Mouse (Mus musculus): ENCODE results near the gene Fbln7. TPM values are rescaled to one million over a fixed set of nuclear protein-coding genes. Genes with fewer than 3 reads are reported as not detected.

Fbln7 gene
- polyA plus RNA-seq, 1 experiment = 0.28 TPM

- 97% methylated on average over 3 of the region's 3 CpGs for WGBS
- H3K36me3 ChIP-seq (ENCODE audit: control insufficient read depth, insufficient read depth, low read length) = peaks cover 29% of the 10 kb centered on the region
- H3K4me3 ChIP-seq (ENCODE audit: extremely low read depth, insufficient read depth, insufficient read length) = no peak overlapping the region
- H3K27me3 ChIP-seq (ENCODE audit: control insufficient read depth, insufficient read depth, low read length) = no peaks in the 10 kb centered on the region
- no peaks in the 10 kb centered on the region for H3K4me1 ChIP-seq (ENCODE audit: control insufficient read depth, insufficient read depth, insufficient read length)
- TF ChIP-seq CTCF (IDR thresholded peaks at IDR 0.05; ENCODE audit: extremely low read depth, insufficient read depth, insufficient read length, insufficient replicate concordance) (no peak), POLR2A (IDR thresholded peaks at IDR 0.05; ENCODE audit: low read depth, low read length) (no peak)
- DNase-seq (ENCODE audit: low read depth in 1 of 2, low spot score in 2 of 2) = no peak
- H3K27ac ChIP-seq (ENCODE audit: insufficient read depth, low read length) = no peak overlapping the region
Measured at GRCm38 (mm10) chr2:128838611-128839010, 24.2 kb upstream of the Fbln7 start.

GRCm38 (mm10) chr2:128839501-128839900 lies 23.3 kb upstream of the Fbln7 start:
- H3K4me1 ChIP-seq (ENCODE audit: control insufficient read depth, insufficient read depth, insufficient read length) = no peaks in the 10 kb centered on the region
- peaks cover 31% of the 10 kb centered on the region for H3K36me3 ChIP-seq (ENCODE audit: control insufficient read depth, insufficient read depth, low read length)
- DNase-seq (ENCODE audit: low read depth in 1 of 2, low spot score in 2 of 2) = no peak
- H3K27ac ChIP-seq (ENCODE audit: insufficient read depth, low read length) = no peak overlapping the region
- H3K27me3 ChIP-seq (ENCODE audit: control insufficient read depth, insufficient read depth, low read length) = no peaks in the 10 kb centered on the region
- H3K4me3 ChIP-seq (ENCODE audit: extremely low read depth, insufficient read depth, insufficient read length) = no peak overlapping the region
- 80% methylated on average over 2 of the region's 2 CpGs for WGBS
- TF ChIP-seq POLR2A (IDR thresholded peaks at IDR 0.05; ENCODE audit: low read depth, low read length) (no peak), CTCF (IDR thresholded peaks at IDR 0.05; ENCODE audit: extremely low read depth, insufficient read depth, insufficient read length, insufficient replicate concordance) (no peak)

DNA sequence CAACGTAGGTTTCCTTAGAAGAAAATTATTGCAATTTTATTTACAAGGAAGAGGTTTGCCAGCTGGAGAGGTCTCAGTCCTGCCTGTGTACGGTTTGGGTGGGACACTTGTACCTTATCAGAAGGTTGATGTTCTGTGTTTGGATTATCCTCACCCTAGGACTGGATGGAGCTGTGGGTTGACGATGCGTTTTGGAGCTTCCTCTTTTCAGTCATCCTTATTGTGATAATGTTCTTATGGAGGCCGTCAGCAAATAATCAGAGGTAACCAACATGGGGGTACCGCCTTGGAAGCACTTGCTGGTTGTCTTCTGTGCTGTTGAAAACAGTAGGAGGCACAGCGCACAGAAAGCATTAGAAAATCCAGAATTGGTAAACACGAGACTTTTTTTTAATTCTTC lies 20.3 kb upstream of the Fbln7 start:
- 84% methylated on average over 8 of the region's 8 CpGs for WGBS
- H3K36me3 ChIP-seq (ENCODE audit: control insufficient read depth, insufficient read depth, low read length) = peaks cover 34% of the 10 kb centered on the region

GRCm38 (mm10) chr2:128850036-128850435 lies 12.7 kb upstream of the Fbln7 start:
- H3K36me3 ChIP-seq (ENCODE audit: control insufficient read depth, insufficient read depth, low read length) = peaks cover 25% of the 10 kb centered on the region
- TF ChIP-seq CTCF (IDR thresholded peaks at IDR 0.05; ENCODE audit: extremely low read depth, insufficient read depth, insufficient read length, insufficient replicate concordance) (no peak), POLR2A (IDR thresholded peaks at IDR 0.05; ENCODE audit: low read depth, low read length) (no peak)
- WGBS = 97% methylated on average over 2 of the region's 2 CpGs

More for the DNA sequence above, 20.3 kb upstream of the Fbln7 start:
- no peak overlapping the region for H3K4me3 ChIP-seq (ENCODE audit: extremely low read depth, insufficient read depth, insufficient read length)
- TF ChIP-seq POLR2A (IDR thresholded peaks at IDR 0.05; ENCODE audit: low read depth, low read length) (no peak), CTCF (IDR thresholded peaks at IDR 0.05; ENCODE audit: extremely low read depth, insufficient read depth, insufficient read length, insufficient replicate concordance) (no peak)
- H3K27ac ChIP-seq (ENCODE audit: insufficient read depth, low read length) = no peak overlapping the region
- no peaks in the 10 kb centered on the region for H3K4me1 ChIP-seq (ENCODE audit: control insufficient read depth, insufficient read depth, insufficient read length)
- H3K27me3 ChIP-seq (ENCODE audit: control insufficient read depth, insufficient read depth, low read length) = no peaks in the 10 kb centered on the region
- DNase-seq (ENCODE audit: low read depth in 1 of 2, low spot score in 2 of 2) = no peak

GRCm38 (mm10) chr2:128856673-128857072 lies 6.1 kb upstream of the Fbln7 start:
- Histone ChIP-seq H3K4me3 (ENCODE audit: extremely low read depth, insufficient read depth, insufficient read length) (no peak overlapping the region), H3K4me1 (ENCODE audit: control insufficient read depth, insufficient read depth, insufficient read length) (no peaks in the 10 kb centered on the region), H3K27ac (ENCODE audit: insufficient read depth, low read length) (no peak overlapping the region), H3K36me3 (ENCODE audit: control insufficient read depth, insufficient read depth, low read length) (peaks cover 5% of the 10 kb centered on the region), H3K27me3 (ENCODE audit: control insufficient read depth, insufficient read depth, low read length) (no peaks in the 10 kb centered on the region)
- WGBS = 89% methylated on average over 1 of the region's 1 CpGs
- TF ChIP-seq POLR2A (IDR thresholded peaks at IDR 0.05; ENCODE audit: low read depth, low read length) (no peak), CTCF (IDR thresholded peaks at IDR 0.05; ENCODE audit: extremely low read depth, insufficient read depth, insufficient read length, insufficient replicate concordance) (no peak)
- no peak for DNase-seq (ENCODE audit: low read depth in 1 of 2, low spot score in 2 of 2)

More at GRCm38 (mm10) chr2:128850036-128850435, 12.7 kb upstream of the Fbln7 start:
- Histone ChIP-seq H3K27ac (ENCODE audit: insufficient read depth, low read length) (no peak overlapping the region), H3K4me1 (ENCODE audit: control insufficient read depth, insufficient read depth, insufficient read length) (no peaks in the 10 kb centered on the region), H3K4me3 (ENCODE audit: extremely low read depth, insufficient read depth, insufficient read length) (no peak overlapping the region), H3K27me3 (ENCODE audit: control insufficient read depth, insufficient read depth, low read length) (no peaks in the 10 kb centered on the region)
- no peak for DNase-seq (ENCODE audit: low read depth in 1 of 2, low spot score in 2 of 2)

DNA sequence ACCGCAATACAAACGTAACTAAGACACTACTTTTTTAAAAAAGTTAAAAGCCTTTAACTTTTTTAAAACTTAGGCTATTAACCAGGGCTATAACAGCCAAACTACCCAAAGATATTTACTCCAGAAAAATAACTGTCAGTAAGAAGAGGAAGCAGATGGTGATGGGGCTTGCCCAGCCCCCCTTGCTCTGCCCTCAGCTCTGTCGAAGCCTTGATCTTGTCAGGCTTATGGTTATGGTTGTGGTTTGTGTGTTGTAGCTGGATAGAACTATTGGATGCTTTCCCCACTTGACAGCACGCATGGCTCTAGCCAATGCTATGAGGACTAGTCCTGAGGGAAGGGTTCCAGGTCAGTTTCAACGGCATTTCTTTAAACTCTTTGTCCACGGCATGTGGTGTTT lies 3.8 kb upstream of the Fbln7 start:
- no peak for DNase-seq (ENCODE audit: low read depth in 1 of 2, low spot score in 2 of 2)
- no peak for TF ChIP-seq CTCF (IDR thresholded peaks at IDR 0.05; ENCODE audit: extremely low read depth, insufficient read depth, insufficient read length, insufficient replicate concordance)
- TF ChIP-seq POLR2A (IDR thresholded peaks at IDR 0.05; ENCODE audit: low read depth, low read length) = no peak
- Histone ChIP-seq H3K4me1 (ENCODE audit: control insufficient read depth, insufficient read depth, insufficient read length) (no peaks in the 10 kb centered on the region), H3K4me3 (ENCODE audit: extremely low read depth, insufficient read depth, insufficient read length) (no peak overlapping the region), H3K27ac (ENCODE audit: insufficient read depth, low read length) (no peak overlapping the region), H3K27me3 (ENCODE audit: control insufficient read depth, insufficient read depth, low read length) (peaks cover 4% of the 10 kb centered on the region; the same call in 1 of the 2 replicates), H3K36me3 (ENCODE audit: control insufficient read depth, insufficient read depth, low read length) (no peaks in the 10 kb centered on the region)
- 70% methylated on average over 6 of the region's 6 CpGs for WGBS

DNA sequence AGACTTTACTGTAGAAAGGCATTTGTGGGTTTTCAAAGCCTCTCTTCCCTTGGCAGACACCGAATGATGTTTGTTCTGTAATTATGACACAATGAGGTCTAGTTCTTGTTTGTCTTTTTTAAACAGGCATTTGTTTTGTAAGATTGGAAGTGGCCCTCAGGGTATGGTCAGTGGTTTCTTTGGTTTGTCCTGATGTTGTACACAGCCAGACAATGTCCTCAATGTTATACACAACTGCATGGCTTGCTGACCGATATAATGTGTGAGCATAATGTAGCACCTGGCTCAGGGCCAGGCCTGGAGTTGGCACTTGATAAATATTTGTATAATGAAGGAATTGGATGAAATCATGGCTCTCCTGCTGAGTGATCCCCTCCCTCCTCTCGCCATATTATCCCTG lies 2.9 kb upstream of the Fbln7 start:
- no peak for DNase-seq (ENCODE audit: low read depth in 1 of 2, low spot score in 2 of 2)
- H3K4me3 ChIP-seq (ENCODE audit: extremely low read depth, insufficient read depth, insufficient read length) = no peak overlapping the region

More for the DNA sequence above, 2.9 kb upstream of the Fbln7 start:
- no peaks in the 10 kb centered on the region for H3K4me1 ChIP-seq (ENCODE audit: control insufficient read depth, insufficient read depth, insufficient read length)
- H3K27ac ChIP-seq (ENCODE audit: insufficient read depth, low read length) = no peak overlapping the region
- no peaks in the 10 kb centered on the region for H3K36me3 ChIP-seq (ENCODE audit: control insufficient read depth, insufficient read depth, low read length)
- 89% methylated on average over 3 of the region's 3 CpGs for WGBS
- H3K27me3 ChIP-seq (ENCODE audit: control insufficient read depth, insufficient read depth, low read length) = peaks cover 7% of the 10 kb centered on the region; the same call in 1 of the 2 replicates
- TF ChIP-seq POLR2A (IDR thresholded peaks at IDR 0.05; ENCODE audit: low read depth, low read length) (no peak), CTCF (IDR thresholded peaks at IDR 0.05; ENCODE audit: extremely low read depth, insufficient read depth, insufficient read length, insufficient replicate concordance) (no peak)

Data from spleen, adult 2 months (tissue).